Mouse (Mus musculus): ENCODE measurements at regions not wholly inside any gene's neighbourhood (a gene's known extent, or its start where the extent isn't known, plus 50 kb on each side); places are given as distances from the start of the nearest gene placed in this dataset.

- no peak for DNase-seq (ENCODE audit: low spot score)
Measured at GRCm38 (mm10) chr13:48171994-48172393, 89.0 kb upstream of the Id4 start.

DNA sequence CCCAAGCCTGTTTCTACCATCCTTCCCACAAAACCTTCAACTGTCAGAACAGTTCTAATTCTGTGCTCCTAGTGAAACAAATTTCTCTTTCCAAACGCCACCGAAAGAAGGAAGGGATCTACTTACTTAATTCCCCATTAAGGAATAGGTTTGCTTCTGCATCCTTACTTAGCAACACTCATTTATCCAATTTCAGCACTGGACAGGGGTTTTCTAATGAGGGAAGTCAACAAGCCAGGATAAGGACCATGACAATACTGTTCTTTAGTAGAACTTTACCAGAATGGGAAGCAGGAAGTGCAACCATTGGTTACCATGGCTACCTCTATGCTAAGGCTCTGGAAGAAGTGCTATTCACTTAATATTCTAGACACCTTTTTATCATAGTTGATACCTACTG, 68.6 kb upstream of the Id4 start:
- no peak for DNase-seq (ENCODE audit: low spot score)

- DNase-seq (ENCODE audit: low spot score) = no peak
Measured at GRCm38 (mm10) chr13:48193942-48194341, 67.1 kb upstream of the Id4 start.

- no peak for DNase-seq (ENCODE audit: low spot score)
Measured at GRCm38 (mm10) chr13:48207824-48208223, 53.2 kb upstream of the Id4 start.
